Mouse (Mus musculus) A20 (cell line): ENCODE results near the gene Ptma.
"Not testable (repeated sequence)": the region's sequence is repeated elsewhere in the genome, so short reads cannot be mapped to it uniquely, and the experiment has no call there.

ENCODE experiments used
- DNase-seq: peaks from one replicate; pipeline ENCODE4 v3.0.0-alpha.2; 2011; ENCODE audit warnings: low read depth, low spot score

Ptma gene

DNA sequence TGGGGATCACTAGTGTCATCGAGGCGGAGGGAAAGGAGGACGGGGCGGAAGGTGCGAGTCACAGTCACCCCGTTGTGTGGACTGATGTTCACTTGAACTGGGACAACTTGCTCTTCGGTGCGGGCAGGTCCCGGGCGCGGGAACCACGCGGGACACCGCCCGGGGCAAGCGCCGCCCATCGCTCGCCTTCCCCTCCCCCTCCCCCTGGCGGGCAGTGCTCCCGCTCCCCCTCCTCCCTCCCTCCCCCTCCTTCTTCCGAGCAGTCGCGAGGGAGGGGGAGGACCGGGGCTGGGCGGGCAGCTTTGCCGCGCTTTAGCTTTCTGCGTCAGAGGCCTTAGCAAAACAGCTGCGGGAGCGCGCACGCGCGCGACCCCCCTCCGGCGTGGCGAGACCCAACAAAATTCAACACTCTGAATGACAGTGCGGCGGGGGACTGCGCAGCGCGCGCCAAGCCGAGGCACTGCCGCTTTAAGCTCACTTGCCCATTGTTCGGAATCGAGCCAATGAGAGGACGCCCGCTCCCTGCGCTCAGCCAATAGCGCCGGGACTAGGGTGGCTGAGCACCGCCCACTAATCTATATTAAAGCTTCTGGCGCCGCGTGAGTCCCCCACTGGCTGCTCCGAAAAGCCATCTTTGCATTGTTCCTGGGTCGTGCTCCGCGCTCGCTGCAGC, at the start of gene Ptma:
Gene Ptma (plus strand): TSS at position 611 of the 673 bp plus-strand sequence.
- DNase-seq: peak; percentile 100

DNA sequence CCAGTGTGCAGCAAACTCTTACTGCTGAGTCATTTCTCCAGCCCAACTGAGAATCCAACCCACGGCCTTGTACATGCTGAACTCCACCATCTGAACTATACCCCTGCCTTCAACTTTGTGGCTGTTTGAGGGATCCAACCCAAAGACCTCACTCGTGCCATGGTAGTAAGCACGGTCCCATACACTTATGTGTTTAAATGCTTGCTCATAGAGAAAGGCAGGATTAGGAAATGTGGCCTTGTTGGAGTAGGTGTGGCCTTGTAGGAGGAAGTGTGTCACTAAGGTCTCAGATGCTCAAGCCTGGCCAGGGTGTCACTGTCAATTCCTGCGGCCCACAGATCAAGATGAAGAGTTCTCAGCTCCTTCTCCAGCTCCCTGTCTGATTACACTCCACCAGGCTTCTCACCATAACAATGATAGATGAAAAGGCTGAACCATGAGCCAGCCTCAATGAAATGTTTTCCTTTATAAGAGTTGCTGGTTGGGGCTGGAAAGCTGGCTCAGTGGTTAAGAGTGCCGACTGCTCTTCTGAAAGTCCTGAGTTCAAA, 48.7 kb upstream of the Ptma start:
- DNase-seq: peak; percentile 24

DNA sequence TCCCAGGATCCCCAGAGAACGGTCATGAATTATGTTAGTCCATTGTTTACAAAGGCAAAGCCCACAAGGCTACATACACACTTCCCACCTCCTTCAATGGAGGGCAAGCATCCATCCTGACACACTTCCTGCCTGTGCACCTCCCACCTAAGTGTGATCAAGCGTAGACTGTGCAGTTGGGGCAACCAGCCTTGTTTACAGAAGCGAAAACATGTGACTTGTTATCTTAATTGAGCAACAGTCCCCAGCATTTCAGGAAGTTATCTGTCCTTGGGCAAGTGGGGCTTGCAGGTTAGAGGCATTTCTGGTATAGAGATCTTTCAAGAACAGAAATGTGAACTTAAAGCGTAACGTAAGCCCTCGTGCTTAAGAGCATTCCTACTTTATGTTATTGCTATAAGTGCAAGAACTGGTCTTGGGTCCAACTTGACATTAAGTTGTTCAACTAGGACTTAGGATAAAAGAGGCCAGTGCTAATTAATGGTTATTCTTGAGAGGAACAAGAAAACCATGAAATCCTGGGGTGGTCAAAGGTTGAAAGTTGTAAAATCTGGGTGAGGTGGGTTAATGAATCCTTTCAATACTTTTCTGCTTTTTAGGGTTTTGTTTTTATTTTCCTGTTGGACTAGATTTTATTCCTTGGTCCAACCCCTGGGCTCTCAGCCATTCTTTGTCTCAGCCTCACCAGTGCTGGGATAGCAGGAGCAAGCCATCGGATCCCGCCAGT, 47.3 kb upstream of the Ptma start:
- peak; percentile 86 for DNase-seq

DNA sequence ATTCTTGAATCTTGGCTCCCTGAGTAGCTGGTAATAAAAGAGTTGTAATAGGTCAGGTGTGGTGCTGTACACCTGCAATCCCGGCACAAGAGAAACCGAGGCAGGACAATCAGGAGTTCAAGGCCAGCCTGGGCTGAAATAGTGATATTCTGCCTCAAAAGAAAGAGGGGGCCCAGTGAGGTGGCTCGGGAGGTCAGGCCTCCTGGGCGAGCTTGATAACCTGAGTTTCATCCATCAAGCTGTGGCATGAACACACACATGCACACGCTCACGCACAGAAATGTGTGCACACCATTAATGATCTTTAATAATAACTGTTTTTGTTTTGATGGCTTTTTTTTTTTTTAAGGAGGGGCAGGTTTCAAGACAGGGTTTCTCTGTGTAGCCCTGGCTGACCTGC, 46.2 kb upstream of the Ptma start:
- DNase-seq: no peak

DNA sequence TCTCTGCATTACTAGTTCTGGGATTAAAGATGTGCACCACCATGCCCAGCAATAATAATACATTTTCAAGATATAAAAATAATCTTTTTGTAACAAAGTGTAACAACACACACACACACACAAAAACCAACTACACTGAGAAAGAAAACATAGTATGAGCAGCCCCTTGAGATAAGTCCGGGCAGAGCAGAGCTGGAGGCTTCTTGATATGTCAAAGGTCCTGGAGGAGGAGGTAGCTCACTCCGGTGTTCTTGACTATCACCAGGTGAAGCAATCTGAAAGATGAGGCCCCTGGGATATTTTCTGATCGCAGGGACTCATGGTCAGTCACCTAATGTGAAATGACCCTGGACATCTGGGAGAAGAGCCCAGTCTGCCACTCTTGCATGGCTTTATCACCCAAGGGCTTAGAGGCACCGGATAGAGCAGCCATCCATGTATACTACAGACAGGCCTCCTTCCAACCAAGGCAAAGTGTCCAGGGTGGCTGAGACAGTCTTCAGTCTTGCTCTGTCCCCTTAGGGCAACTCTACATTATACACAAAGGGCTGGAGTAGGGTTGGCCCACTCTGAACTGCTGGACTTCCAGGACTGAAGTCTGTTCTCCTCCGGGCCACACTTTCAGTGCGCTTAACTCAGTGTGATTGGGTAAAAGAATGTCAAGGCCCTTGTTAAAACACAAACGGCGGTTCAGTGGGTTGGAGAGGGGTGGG, 45.6 kb upstream of the Ptma start:
- DNase-seq: no peak

DNA sequence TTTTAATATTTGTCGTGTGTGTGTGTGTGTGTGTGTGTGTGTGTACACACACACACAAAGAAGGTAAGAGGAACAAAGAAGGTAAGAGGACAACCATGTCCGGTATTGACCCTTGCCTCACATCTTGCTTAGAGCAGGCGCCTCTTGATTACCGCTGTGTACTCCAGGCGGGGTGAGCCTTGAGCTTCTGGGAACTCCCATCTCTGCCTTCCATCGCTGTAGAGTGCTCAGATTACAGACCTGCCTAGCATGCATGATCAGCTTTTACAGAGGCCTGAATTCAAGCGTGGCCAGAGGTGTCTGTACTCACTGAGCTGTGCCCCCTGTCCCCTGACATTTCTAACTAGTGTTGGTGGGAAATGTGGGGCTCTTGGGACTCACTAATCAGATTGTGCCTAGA, 45.1 kb upstream of the Ptma start:
- peak; percentile 54 for DNase-seq

DNA sequence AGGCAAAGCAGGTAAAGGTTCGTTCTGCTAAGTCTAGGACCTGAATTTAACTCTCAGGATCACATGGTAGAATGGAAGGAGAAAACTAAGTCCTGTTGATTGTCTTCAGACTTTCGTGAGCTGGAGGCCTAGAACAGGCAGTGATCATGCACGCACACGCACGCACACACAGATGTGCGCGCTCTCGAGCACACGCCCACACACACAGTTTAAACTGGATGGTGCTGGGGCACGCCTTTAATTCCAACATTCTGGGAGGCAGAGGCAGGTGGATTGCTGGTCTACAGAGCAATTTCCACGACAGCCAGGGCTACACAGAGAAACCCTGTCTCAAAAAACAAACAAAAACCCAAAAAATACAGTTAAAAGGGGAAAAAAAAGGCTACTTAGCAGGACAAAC, 44.2 kb upstream of the Ptma start:
- no peak for DNase-seq

DNA sequence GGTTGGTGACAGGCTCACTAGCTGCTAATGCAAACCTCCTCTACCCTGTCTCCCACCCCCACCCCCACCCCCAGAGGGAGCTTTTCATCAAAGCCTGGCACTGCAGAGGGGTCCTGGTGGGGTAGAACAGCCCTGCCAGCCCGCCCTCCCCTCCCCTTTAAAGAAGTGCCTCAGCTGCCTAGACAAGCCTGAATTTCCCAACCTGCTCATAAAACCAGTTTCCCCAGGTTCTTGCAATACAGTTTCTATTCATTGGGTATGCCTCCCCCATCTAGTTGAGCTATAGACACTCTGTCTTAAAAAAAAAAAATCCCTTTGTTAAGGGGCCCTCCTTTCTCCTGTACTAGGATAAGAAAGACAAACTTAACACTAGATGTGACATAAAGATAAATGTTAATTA, 43.8 kb upstream of the Ptma start:
- no peak for DNase-seq

DNA sequence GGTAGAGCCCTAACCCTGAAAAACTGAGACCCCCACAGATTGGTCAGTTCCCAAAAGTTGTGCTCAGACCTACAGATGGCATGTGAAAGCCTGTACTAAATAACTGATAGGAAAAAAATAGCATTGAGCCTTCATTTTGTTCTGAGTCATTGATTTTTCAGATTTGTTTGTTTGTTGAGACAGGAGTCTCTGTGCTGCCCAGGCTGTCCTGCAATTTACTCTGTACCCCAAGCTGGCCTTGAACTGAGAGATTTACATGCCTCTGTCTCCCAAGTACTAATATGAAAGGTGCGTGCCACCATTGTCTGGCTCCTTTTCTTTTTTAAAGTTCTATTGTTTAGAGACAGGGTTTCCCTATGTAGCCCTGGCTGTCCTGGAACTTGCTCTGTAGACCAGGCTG, 41.2 kb upstream of the Ptma start:
- no peak for DNase-seq

DNA sequence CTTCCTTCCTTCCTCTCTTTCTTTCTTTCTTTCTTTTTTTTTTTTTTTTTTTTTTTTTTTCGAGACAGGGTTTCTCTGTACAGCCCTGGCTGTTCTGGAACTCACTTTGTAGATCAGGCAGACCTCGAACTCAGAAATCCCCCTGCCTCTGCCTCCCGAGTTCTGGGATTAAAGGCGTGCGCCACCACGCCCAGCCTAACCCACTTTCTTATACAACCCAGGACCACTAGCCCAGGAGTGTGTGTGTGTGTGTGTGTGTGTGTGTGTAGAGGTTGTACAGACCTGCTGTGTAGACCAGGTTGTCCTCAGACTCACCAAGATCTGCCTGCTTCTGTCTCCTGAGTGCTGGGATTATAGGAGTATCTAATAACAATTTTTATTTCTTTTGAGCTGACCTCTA, 40.7 kb upstream of the Ptma start:
- not testable (repeated sequence) for DNase-seq

DNA sequence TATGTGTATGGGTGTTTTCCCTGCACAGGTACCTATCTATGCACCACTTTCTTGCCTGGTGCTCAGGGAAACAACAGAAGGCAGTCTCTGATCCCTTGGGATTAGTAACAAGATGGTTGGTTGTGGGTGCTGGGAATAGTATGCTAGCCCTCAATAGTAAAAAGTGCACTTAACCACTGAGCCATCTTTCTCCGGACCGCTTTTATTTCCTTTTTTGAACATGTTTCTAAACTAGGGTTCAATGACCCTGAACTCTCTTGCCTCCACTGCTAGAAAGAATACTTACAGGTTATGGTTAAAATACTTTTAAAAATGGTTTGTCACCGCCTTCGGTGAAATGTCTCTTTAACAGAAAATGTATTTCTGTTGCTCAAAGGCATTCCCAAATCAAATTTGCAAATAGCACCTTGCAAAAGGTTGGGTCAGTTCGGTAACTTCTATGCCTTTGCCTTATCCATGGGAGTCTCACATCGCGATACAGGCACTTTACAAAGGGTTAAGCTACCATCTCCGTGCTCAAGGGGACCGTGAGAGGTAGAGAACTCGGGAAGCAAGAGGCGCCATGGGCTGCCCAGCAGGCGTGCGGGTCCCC, 39.7 kb upstream of the Ptma start:
- DNase-seq: no peak

DNA sequence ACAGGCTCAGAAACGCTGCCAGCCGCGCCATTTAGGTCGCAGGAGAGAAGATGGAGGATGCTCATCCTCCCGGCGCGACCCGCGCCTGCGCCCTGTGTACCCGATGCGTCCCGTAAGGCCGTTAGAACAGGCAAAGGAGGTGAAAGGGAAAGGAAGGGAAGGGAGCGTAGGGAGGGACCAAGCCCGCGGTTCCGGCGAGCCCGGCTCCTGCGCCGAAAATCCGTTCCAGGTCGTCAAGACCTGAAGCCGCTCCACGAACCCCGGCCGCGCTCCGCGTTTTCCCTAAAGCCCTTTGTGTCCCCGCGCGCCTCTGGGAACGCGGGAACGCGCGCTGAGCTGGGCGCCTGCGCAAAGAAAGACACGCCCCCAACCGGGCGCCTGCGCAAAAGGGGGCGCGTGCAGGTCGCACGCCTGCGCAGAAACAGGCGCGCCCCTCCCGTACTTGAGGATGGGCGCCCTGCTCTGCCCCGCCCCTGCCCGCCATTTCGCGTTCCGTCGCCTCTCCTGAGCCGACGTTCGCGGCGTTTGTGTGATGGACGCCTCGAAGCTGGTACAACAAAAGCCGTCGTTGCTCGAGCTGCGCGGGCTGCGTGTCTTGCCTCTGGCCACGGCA, 39.1 kb upstream of the Ptma start:
- peak; percentile 100 for DNase-seq

DNA sequence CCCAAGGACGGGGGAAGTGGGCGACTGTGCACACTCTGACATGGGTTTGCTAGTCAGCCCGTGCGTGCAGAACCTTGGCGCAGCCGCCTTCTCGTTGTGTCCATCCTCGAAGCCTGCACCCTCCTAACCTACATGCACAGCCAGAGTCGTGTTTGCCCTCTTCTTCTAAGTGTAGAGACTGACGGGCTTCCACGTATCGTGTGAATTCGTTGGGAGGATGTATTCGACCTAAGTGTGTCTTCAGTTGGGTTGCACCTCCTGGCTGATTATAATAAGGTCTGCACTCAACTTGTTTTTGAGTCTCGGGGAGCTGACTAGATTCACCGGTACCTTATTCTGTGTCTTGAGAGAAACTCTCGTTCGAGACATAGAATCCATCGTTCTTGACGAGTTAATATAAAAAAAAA, 38.6 kb upstream of the Ptma start:
- no peak for DNase-seq

DNA sequence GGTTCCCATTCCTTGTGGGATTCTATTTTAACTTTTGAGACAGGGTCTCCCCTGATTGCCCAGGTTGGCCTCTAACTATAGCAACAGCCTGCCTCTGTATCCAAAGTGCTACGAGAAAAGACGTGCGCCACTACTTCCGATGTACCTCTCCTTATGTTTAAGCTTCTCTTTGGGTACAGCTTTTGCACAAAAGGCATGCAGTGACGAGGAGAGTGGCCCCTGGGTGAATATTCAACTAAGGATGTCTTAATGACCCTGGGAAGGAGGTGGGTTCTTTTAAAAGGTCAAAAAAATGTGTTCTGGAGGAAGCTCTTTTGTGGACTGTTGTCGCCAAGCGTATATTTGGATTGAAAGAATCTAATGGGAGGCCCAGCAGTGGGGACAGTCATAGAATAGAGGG, 38.2 kb upstream of the Ptma start:
- peak; percentile 62 for DNase-seq

DNA sequence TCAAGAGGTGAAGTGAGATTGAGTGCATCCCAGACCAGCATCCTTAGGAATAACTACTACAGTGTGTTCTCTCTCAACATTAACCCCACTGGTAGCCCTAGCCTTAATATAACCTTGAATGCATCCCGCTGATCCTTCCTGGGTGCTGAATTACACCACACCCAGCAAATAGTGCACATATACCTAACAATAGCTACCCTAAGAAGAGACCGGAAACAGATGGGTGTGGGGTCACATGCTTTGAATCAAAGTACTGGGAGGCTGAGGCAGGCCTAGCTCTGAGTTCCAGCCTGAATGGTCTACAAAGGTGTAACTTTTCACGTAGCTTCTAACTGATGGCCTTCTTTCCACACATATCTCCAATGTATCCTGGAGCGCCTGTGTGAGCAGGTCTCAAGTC, 37.8 kb upstream of the Ptma start:
- peak; percentile 80 for DNase-seq

DNA sequence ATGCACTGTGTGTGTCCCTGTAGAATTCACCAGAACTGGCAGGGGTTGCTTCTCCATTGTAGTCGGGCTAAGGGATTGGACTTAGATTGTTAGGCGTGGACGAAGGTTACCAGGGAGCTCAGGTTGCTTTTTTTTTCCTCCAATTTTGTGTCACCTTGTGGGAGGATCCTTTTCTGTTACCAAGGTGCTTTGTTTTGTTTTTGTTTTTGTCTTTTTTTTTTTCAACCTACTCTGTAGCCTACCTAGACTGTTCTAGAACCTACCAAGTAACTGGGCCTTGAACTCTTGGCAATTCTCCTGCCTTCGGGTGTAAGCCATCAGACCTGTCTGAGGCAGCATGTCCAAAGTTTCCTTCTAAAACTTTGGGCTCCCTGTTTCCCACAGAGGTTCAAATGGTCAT, 36.6 kb upstream of the Ptma start:
- DNase-seq: no peak

DNA sequence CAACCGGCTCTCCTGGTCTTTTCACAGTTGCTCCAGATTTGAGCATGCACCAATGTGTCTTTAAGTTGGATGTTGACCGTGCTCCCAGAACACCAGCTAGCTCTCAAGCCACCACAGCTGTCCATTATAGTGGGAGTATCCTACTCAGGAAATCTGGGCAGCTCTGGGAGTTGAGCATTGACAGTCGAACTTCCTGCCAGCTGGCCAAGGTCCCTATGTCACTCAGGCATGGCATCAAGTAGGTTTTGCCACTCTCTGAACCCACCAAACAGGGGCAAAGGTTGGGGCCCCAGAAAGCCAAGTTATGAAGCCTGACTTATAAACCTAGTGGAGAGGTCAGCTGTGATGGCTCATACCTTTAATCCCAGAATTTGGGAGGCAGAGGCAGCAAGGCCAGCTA, 35.8 kb upstream of the Ptma start:
- DNase-seq: no peak

DNA sequence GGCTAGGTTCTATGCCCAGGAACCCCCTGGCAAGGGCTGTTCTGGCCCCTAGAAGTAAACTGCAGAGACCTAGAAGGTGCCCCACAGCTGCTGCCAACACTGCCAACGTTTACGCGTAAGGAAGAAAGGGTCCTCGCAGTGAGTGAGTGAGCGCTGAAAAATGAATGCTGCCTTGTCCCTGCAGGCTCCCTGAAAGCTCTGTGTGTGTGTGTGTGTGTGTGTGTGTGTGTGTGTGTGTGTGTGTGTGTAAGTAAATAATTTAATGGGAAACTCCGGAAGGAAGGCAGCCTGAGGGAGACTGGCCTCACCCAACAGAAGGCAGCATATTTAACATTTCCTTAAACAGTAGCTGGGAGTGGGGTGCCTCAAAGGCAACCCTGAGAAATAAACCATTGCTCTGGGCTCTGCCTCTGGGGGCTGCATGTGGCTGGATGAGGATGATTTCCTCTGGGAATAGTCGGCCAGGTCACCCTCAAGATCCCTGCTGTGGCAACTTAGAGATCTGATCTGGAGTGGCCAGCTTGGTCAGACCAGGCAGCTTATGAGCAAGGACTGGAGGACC, 34.9 kb upstream of the Ptma start:
- DNase-seq: no peak

DNA sequence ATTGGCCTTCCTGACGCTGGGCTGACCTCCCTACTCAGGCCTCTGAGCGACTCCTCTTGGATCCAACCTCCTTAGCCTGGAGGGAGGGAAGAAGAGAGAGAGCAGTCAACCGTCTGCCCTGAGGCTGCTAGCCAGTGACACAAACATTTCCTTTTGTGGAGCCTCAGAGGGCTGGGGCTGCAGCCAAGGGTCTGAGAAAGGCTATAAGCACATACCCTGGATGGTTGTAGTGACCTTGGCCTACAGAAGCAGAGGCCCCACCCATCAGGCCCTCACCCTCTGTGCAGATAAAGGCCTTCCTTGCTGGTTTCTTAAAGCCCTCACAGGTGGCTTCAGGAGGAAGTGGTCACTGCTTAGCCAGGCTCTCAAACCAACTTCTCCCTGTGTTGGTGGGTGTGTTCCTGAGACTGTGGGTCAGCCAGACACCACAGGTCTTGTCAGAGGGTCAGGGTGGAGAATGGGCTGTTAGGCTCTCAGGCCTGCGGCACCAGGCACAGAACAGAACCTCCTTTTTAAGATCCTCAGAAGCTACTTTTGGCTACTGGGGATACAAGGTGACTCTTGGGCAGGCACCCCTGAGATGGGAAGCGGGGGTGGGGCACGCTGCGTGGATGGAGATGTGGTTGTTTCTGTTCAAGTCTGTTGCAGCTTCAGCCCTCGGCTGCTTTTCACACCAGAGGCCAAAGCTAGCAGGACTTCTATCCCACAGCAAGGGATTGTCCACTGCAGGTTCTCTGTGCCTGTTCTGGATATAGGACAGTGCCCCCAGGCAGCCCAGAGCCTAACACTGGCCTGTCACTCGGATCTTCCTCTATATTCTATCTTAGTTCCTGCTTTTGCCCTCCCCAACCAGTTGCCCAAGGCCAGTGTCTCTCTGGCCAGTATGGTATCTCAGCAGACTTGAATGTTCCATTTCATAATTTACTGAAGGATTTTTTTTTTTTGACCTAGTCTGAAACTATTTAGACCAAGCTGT, 34.1 kb upstream of the Ptma start:
- DNase-seq: peak; percentile 86

DNA sequence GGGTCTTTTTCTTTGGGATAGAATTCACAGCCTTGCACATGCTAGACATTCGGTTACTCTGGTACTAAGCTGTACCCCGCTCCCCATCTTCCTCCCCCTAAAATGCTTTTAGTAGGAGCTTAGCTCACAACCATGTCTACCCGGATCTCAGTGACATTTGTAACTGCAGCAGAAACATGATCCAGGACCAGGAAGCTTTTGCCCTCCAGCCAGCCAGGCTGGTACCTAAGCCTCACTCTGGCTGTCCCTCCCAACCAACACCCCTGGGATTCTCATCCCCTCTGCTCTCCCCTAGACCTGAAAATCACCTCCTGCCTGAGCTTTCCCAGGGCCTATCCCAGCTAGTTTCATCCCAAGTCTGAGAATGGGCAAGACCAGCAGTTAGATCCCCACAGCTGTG, 32.7 kb upstream of the Ptma start:
- DNase-seq: no peak
